Mouse (Mus musculus): Measurements from ENCODE around the gene Depdc5. TPM values are rescaled to one million over a fixed set of nuclear protein-coding genes. Genes with fewer than 3 reads are reported as not detected.
"Not testable (repeated sequence)": the region's sequence is repeated elsewhere in the genome, so short reads cannot be mapped to it uniquely, and the experiment has no call there.

Depdc5 gene
- polyA plus RNA-seq, 2 experiments, result 18.2 to 26.6 TPM

- H3K36me3 ChIP-seq (ENCODE audit: control insufficient read depth, insufficient read depth, low read length), result peaks cover 85% of the 10 kb centered on the region
- H3K27ac ChIP-seq (replicated peaks; ENCODE audit: low read depth, low read length), result no peak overlapping the region
- no peak for TF ChIP-seq POLR2A (IDR thresholded peaks at IDR 0.05; ENCODE audit: borderline replicate concordance, extremely low read depth, insufficient read depth, insufficient read length)
- 87% methylated on average over 2 of the region's 2 CpGs for WGBS
- no peaks in the 10 kb centered on the region for H3K9me3 ChIP-seq (ENCODE audit: control insufficient read depth, low read length)
- DNase-seq (ENCODE audit: low spot score) (no peak), ATAC-seq (ENCODE audit: low FRiP score, low read depth) (no peak)
- no peaks in the 10 kb centered on the region for H3K4me1 ChIP-seq (ENCODE audit: control insufficient read depth, insufficient read depth, low read length)
- no peak overlapping the region for H3K9ac ChIP-seq (ENCODE audit: low read depth, low read length, severe bottlenecking)
- H3K4me3 ChIP-seq (replicated peaks; ENCODE audit: low read length), result no peak overlapping the region
- H3K27me3 ChIP-seq (ENCODE audit: control insufficient read depth, insufficient read depth, low read length), result no peaks in the 10 kb centered on the region
- H3K4me2 ChIP-seq (replicated peaks; ENCODE audit: low read depth, low read length, severe bottlenecking), result no peak overlapping the region
Observed at GRCm38 (mm10) chr5:32830054-32830453, 33.4 kb upstream of the Depdc5 start.

GRCm38 (mm10) chr5:32834497-32834896, 29.0 kb upstream of the Depdc5 start:
- Histone ChIP-seq H3K27me3 (ENCODE audit: control insufficient read depth, insufficient read depth, low read length) (no peaks in the 10 kb centered on the region), H3K9me3 (ENCODE audit: control insufficient read depth, low read length) (no peaks in the 10 kb centered on the region), H3K27ac (replicated peaks; ENCODE audit: low read depth, low read length) (no peak overlapping the region), H3K4me1 (ENCODE audit: control insufficient read depth, insufficient read depth, low read length) (no peaks in the 10 kb centered on the region), H3K4me3 (replicated peaks; ENCODE audit: low read length) (no peak overlapping the region), H3K36me3 (ENCODE audit: control insufficient read depth, insufficient read depth, low read length) (peaks cover 79% of the 10 kb centered on the region), H3K4me2 (replicated peaks; ENCODE audit: low read depth, low read length, severe bottlenecking) (no peak overlapping the region), H3K9ac (ENCODE audit: low read depth, low read length, severe bottlenecking) (no peak overlapping the region)
- TF ChIP-seq POLR2A (IDR thresholded peaks at IDR 0.05; ENCODE audit: borderline replicate concordance, extremely low read depth, insufficient read depth, insufficient read length), result no peak
- 92% methylated on average over 1 of the region's 1 CpGs for WGBS
- DNase-seq (ENCODE audit: low spot score), result no peak
- ATAC-seq (ENCODE audit: low FRiP score, low read depth), result no peak

- WGBS, result 72% methylated on average over 5 of the region's 5 CpGs
Observed at GRCm38 (mm10) chr5:32836976-32837375, 26.5 kb upstream of the Depdc5 start.

GRCm38 (mm10) chr5:32840029-32840428, 23.5 kb upstream of the Depdc5 start:
- Histone ChIP-seq H3K4me3 (replicated peaks; ENCODE audit: low read length) (no peak overlapping the region), H3K4me1 (ENCODE audit: control insufficient read depth, insufficient read depth, low read length) (no peaks in the 10 kb centered on the region), H3K9me3 (ENCODE audit: control insufficient read depth, low read length) (no peaks in the 10 kb centered on the region), H3K36me3 (ENCODE audit: control insufficient read depth, insufficient read depth, low read length) (peaks cover 76% of the 10 kb centered on the region), H3K27ac (replicated peaks; ENCODE audit: low read depth, low read length) (no peak overlapping the region), H3K27me3 (ENCODE audit: control insufficient read depth, insufficient read depth, low read length) (no peaks in the 10 kb centered on the region), H3K4me2 (replicated peaks; ENCODE audit: low read depth, low read length, severe bottlenecking) (no peak overlapping the region), H3K9ac (ENCODE audit: low read depth, low read length, severe bottlenecking) (no peak overlapping the region)
- TF ChIP-seq POLR2A (IDR thresholded peaks at IDR 0.05; ENCODE audit: borderline replicate concordance, extremely low read depth, insufficient read depth, insufficient read length), result no peak
- 94% methylated on average over 2 of the region's 2 CpGs for WGBS
- ATAC-seq (ENCODE audit: low FRiP score, low read depth) (no peak), DNase-seq (ENCODE audit: low spot score) (no peak)

More at GRCm38 (mm10) chr5:32836976-32837375, 26.5 kb upstream of the Depdc5 start:
- H3K27me3 ChIP-seq (ENCODE audit: control insufficient read depth, insufficient read depth, low read length), result no peaks in the 10 kb centered on the region
- no peak for ATAC-seq (ENCODE audit: low FRiP score, low read depth)
- DNase-seq (ENCODE audit: low spot score), result no peak
- H3K4me2 ChIP-seq (replicated peaks; ENCODE audit: low read depth, low read length, severe bottlenecking), result no peak overlapping the region
- no peak overlapping the region for H3K4me3 ChIP-seq (replicated peaks; ENCODE audit: low read length)
- no peaks in the 10 kb centered on the region for H3K9me3 ChIP-seq (ENCODE audit: control insufficient read depth, low read length)
- TF ChIP-seq POLR2A (IDR thresholded peaks at IDR 0.05; ENCODE audit: borderline replicate concordance, extremely low read depth, insufficient read depth, insufficient read length), result no peak
- H3K27ac ChIP-seq (replicated peaks; ENCODE audit: low read depth, low read length), result no peak overlapping the region
- no peaks in the 10 kb centered on the region for H3K4me1 ChIP-seq (ENCODE audit: control insufficient read depth, insufficient read depth, low read length)
- H3K9ac ChIP-seq (ENCODE audit: low read depth, low read length, severe bottlenecking), result no peak overlapping the region
- H3K36me3 ChIP-seq (ENCODE audit: control insufficient read depth, insufficient read depth, low read length), result peaks cover 79% of the 10 kb centered on the region

GRCm38 (mm10) chr5:32849178-32849577, 14.3 kb upstream of the Depdc5 start:
- DNase-seq (ENCODE audit: low spot score), result no peak
- Histone ChIP-seq H3K4me1 (ENCODE audit: control insufficient read depth, insufficient read depth, low read length) (no peaks in the 10 kb centered on the region), H3K27me3 (ENCODE audit: control insufficient read depth, insufficient read depth, low read length) (no peaks in the 10 kb centered on the region), H3K4me3 (replicated peaks; ENCODE audit: low read length) (no peak overlapping the region), H3K9me3 (ENCODE audit: control insufficient read depth, low read length) (0 out of 2 replicates have a peak, but pooled peaks cover 3% of the 10 kb centered on the region), H3K27ac (replicated peaks; ENCODE audit: low read depth, low read length) (no peak overlapping the region), H3K9ac (ENCODE audit: low read depth, low read length, severe bottlenecking) (no peak overlapping the region), H3K36me3 (ENCODE audit: control insufficient read depth, insufficient read depth, low read length) (peaks cover 25% of the 10 kb centered on the region), H3K4me2 (replicated peaks; ENCODE audit: low read depth, low read length, severe bottlenecking) (no peak overlapping the region)
- ATAC-seq (ENCODE audit: low FRiP score, low read depth), result no peak
- no peak for TF ChIP-seq POLR2A (IDR thresholded peaks at IDR 0.05; ENCODE audit: borderline replicate concordance, extremely low read depth, insufficient read depth, insufficient read length)
- 96% methylated on average over 3 of the region's 3 CpGs for WGBS

GRCm38 (mm10) chr5:32849580-32849979, 13.9 kb upstream of the Depdc5 start:
- H3K27me3 ChIP-seq (ENCODE audit: control insufficient read depth, insufficient read depth, low read length); H3K4me3 ChIP-seq (replicated peaks; ENCODE audit: low read length); H3K4me1 ChIP-seq (ENCODE audit: control insufficient read depth, insufficient read depth, low read length); H3K9ac ChIP-seq (ENCODE audit: low read depth, low read length, severe bottlenecking); H3K4me2 ChIP-seq (replicated peaks; ENCODE audit: low read depth, low read length, severe bottlenecking); H3K9me3 ChIP-seq (ENCODE audit: control insufficient read depth, low read length); H3K27ac ChIP-seq (replicated peaks; ENCODE audit: low read depth, low read length); DNase-seq (ENCODE audit: low spot score); ATAC-seq (ENCODE audit: low FRiP score, low read depth): not testable (repeated sequence)
- peaks cover 25% of the 10 kb centered on the region for H3K36me3 ChIP-seq (ENCODE audit: control insufficient read depth, insufficient read depth, low read length)
- 88% methylated on average over 3 of the region's 3 CpGs for WGBS

All from limb, embryonic 14.5 days (tissue).